Mouse (Mus musculus): Measurements from ENCODE around the gene Cbln4. TPM values are rescaled to one million over a fixed set of nuclear protein-coding genes. Genes with fewer than 3 reads are reported as not detected.

The Cbln4 gene
- total RNA-seq (2014; rRNA removed) (not detected in 2 replicates), polyA plus RNA-seq (2012; rRNA removed) (not detected in 2 replicates)

DNA sequence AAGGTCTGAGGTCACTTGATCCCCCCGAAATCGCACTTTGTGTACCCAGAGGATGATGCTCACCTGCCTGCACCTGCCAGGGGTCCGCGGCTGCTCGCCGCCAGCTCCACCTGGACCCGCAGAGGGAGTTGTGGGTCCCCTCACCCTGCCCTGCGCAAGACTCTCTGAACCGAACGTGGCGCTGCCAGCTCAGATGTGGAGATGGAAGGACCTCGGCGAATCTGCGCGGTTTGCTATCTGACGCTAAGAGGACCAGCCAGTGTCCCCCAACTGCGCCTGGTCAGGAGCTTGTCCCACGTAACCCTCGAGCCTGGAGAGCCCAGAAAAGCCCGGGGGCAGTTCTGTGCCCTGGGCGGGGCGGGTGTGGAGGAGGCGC lies at the start of gene Cbln4:
TSS of gene Cbln4 (minus strand) at position 232 of the 376 bp plus-strand sequence.
- DNase-seq (ENCODE audit: extremely low read depth, low read depth, low spot score): no peak
- Histone ChIP-seq H3K9ac (ENCODE audit: low read depth, low read length) (no peak within 1 kb of the TSS), H3K27ac (replicated peaks; ENCODE audit: insufficient read depth, low read depth, low read length) (no peak within 1 kb of the TSS), H3K36me3 (ENCODE audit: control insufficient read depth, insufficient read depth, low read length) (no peaks in the 10 kb centered on the region), H3K4me3 (ENCODE audit: insufficient read depth, low read depth, low read length) (no peak within 1 kb of the TSS), H3K79me2 (ENCODE audit: control insufficient read depth, insufficient read depth, low read length) (no peaks in the 10 kb centered on the region), H3K4me1 (ENCODE audit: control insufficient read depth, insufficient read depth, low read length) (no peaks in the 10 kb centered on the region), H3K27me3 (ENCODE audit: control insufficient read depth, insufficient read depth, low read length) (peaks cover 11% of the 10 kb centered on the region)
- WGBS: 1% methylated on average over 23 of the region's 23 CpGs
- TF ChIP-seq POLR2A (IDR thresholded peaks at IDR 0.05; ENCODE audit: extremely low read depth, insufficient read depth, low read length) (no peak), CTCF (IDR thresholded peaks at IDR 0.05; ENCODE audit: low read depth, low read length) (no peak)

DNA sequence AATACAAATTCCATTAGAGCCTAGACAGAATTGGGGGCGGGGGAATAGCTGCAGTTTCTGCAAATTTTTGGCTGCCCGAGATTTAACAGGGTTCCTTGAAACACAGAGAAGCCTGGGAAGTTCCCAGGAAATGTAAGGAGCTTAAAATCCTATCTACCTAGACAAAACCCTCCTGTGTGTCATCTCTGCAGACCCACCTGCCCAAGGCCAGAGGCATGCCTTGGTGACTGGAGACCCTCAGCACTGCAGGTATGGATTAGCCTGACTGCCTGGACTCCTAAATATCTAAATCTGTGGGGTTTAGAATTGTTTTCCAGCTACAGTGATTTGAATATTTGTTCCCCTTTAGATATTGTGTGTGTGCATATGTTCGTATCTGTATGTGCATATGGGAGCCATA lies 35.3 kb upstream of the Cbln4 start:
- Histone ChIP-seq H3K27ac (replicated peaks; ENCODE audit: insufficient read depth, low read depth, low read length) (no peak overlapping the region), H3K27me3 (ENCODE audit: control insufficient read depth, insufficient read depth, low read length) (no peaks in the 10 kb centered on the region), H3K79me2 (ENCODE audit: control insufficient read depth, insufficient read depth, low read length) (no peaks in the 10 kb centered on the region), H3K4me3 (ENCODE audit: insufficient read depth, low read depth, low read length) (no peak overlapping the region), H3K4me1 (ENCODE audit: control insufficient read depth, insufficient read depth, low read length) (no peaks in the 10 kb centered on the region), H3K9ac (ENCODE audit: low read depth, low read length) (no peak overlapping the region), H3K36me3 (ENCODE audit: control insufficient read depth, insufficient read depth, low read length) (no peaks in the 10 kb centered on the region)
- WGBS: 53% methylated on average over 3 of the region's 3 CpGs
- no peak for DNase-seq (ENCODE audit: extremely low read depth, low read depth, low spot score)
- TF ChIP-seq POLR2A (IDR thresholded peaks at IDR 0.05; ENCODE audit: extremely low read depth, insufficient read depth, low read length) (no peak), CTCF (IDR thresholded peaks at IDR 0.05; ENCODE audit: low read depth, low read length) (no peak)

DNA sequence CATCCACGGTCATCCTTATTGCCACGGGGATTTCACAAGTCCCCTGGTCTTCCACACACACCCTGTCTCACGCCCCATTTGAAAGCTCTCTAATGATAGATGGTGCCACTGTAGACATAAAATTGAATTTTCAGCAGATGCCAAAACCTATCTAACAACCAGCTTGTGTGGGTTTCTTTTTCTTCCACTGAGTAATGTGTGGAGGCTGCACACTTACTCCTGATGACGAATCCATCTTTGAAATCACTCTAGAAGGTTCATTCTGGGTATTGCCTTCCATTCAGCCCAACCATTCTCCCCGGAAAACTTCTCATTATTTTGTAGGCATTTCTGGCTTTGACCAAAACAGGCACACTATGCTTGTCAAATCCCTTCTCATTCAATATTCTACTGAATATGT lies 33.0 kb upstream of the Cbln4 start:
- no peak overlapping the region for H3K4me3 ChIP-seq (ENCODE audit: insufficient read depth, low read depth, low read length)
- no peak for DNase-seq (ENCODE audit: extremely low read depth, low read depth, low spot score)
- H3K4me1 ChIP-seq (ENCODE audit: control insufficient read depth, insufficient read depth, low read length): no peaks in the 10 kb centered on the region
- no peak for TF ChIP-seq POLR2A (IDR thresholded peaks at IDR 0.05; ENCODE audit: extremely low read depth, insufficient read depth, low read length)
- TF ChIP-seq CTCF (IDR thresholded peaks at IDR 0.05; ENCODE audit: low read depth, low read length): no peak
- H3K36me3 ChIP-seq (ENCODE audit: control insufficient read depth, insufficient read depth, low read length): no peaks in the 10 kb centered on the region
- H3K27me3 ChIP-seq (ENCODE audit: control insufficient read depth, insufficient read depth, low read length): no peaks in the 10 kb centered on the region
- 77% methylated on average over 5 of the region's 5 CpGs for WGBS
- H3K9ac ChIP-seq (ENCODE audit: low read depth, low read length): no peak overlapping the region
- no peaks in the 10 kb centered on the region for H3K79me2 ChIP-seq (ENCODE audit: control insufficient read depth, insufficient read depth, low read length)
- H3K27ac ChIP-seq (replicated peaks; ENCODE audit: insufficient read depth, low read depth, low read length): no peak overlapping the region

DNA sequence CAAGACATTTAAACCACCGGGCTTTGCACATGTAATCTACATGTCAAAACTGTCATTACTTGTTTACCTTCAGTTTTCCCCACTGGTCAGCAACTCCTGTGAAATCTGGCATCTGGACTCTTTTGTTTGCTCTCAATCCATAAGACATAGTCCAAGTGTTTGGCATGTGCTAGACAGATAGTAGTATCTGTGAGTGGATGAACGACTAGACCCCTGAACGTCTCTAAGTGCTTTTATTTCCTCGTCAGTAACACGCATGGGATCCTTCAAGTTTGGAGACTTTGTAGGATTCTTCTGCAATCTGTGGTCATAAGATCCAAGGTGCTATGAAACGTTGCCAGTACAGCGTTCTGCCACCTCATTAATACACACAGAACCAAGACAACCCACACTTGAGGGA lies 19.6 kb upstream of the Cbln4 start:
- Histone ChIP-seq H3K27ac (replicated peaks; ENCODE audit: insufficient read depth, low read depth, low read length) (no peak overlapping the region), H3K4me1 (ENCODE audit: control insufficient read depth, insufficient read depth, low read length) (no peaks in the 10 kb centered on the region), H3K79me2 (ENCODE audit: control insufficient read depth, insufficient read depth, low read length) (no peaks in the 10 kb centered on the region), H3K27me3 (ENCODE audit: control insufficient read depth, insufficient read depth, low read length) (no peaks in the 10 kb centered on the region), H3K4me3 (ENCODE audit: insufficient read depth, low read depth, low read length) (no peak overlapping the region), H3K36me3 (ENCODE audit: control insufficient read depth, insufficient read depth, low read length) (no peaks in the 10 kb centered on the region), H3K9ac (ENCODE audit: low read depth, low read length) (no peak overlapping the region)
- no peak for DNase-seq (ENCODE audit: extremely low read depth, low read depth, low spot score)
- WGBS: 82% methylated on average over 7 of the region's 7 CpGs
- TF ChIP-seq CTCF (IDR thresholded peaks at IDR 0.05; ENCODE audit: low read depth, low read length) (no peak), POLR2A (IDR thresholded peaks at IDR 0.05; ENCODE audit: extremely low read depth, insufficient read depth, low read length) (no peak)

DNA sequence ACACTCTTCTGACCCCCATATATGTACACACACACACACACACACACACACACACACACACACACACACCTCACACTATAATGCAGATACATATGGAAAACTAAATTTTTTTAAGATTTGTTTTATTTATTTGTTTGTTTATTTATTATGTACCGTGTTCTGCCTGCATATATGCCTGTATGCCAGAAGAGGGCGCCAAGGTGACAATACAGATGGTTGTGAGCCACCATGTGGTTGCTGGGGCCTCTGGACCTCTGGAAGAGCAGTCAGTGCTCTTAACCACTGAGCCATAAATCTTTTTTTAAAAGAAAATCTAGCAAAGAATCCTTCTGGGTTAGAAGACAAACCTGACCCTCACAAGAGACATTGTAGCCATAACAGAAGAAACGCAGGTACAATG lies 16.5 kb upstream of the Cbln4 start:
- no peak for DNase-seq (ENCODE audit: extremely low read depth, low read depth, low spot score)
- no peaks in the 10 kb centered on the region for H3K27me3 ChIP-seq (ENCODE audit: control insufficient read depth, insufficient read depth, low read length)
- TF ChIP-seq CTCF (IDR thresholded peaks at IDR 0.05; ENCODE audit: low read depth, low read length) (no peak), POLR2A (IDR thresholded peaks at IDR 0.05; ENCODE audit: extremely low read depth, insufficient read depth, low read length) (no peak)

DNA sequence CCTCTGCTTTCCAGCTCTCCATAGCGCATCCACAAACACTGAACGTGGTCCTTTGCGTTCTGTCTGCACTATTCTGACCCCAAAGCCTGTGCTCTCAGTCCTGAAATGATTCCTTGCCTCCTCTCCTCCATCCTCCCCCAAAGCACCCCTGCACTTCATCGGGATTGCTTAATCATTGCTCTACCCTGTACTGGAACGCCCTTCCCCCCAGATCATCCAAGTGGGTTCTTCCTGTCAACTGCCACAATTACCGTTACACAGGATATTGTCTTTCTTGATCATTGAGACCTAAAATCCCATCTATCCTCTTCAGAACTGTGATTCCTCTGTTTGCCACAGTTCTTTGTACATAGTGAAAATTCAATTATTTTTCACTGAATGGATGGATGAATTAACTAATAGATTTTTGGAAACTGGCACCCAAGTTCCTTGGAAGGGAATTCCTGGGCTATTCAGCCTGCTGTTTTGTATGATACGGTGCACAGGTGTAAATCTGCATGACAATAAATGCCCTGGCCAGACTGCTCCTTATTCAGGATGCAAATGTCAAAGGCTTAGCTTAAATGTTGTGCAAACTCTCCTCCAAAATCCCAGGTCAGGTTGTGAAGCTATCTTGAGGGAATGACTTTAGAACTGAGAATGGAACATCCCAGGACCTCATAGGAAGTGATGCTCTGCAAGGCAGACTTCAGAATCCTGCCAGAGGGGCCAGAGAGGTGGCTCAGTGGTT lies 15.8 kb upstream of the Cbln4 start:
- H3K79me2 ChIP-seq (ENCODE audit: control insufficient read depth, insufficient read depth, low read length): no peaks in the 10 kb centered on the region
- H3K9ac ChIP-seq (ENCODE audit: low read depth, low read length): no peak overlapping the region
- H3K4me1 ChIP-seq (ENCODE audit: control insufficient read depth, insufficient read depth, low read length): no peaks in the 10 kb centered on the region
- no peak overlapping the region for H3K27ac ChIP-seq (replicated peaks; ENCODE audit: insufficient read depth, low read depth, low read length)
- no peak overlapping the region for H3K4me3 ChIP-seq (ENCODE audit: insufficient read depth, low read depth, low read length)
- no peak for TF ChIP-seq POLR2A (IDR thresholded peaks at IDR 0.05; ENCODE audit: extremely low read depth, insufficient read depth, low read length)
- TF ChIP-seq CTCF (IDR thresholded peaks at IDR 0.05; ENCODE audit: low read depth, low read length): no peak
- WGBS: 75% methylated on average over 7 of the region's 7 CpGs
- no peaks in the 10 kb centered on the region for H3K27me3 ChIP-seq (ENCODE audit: control insufficient read depth, insufficient read depth, low read length)
- DNase-seq (ENCODE audit: extremely low read depth, low read depth, low spot score): no peak
- H3K36me3 ChIP-seq (ENCODE audit: control insufficient read depth, insufficient read depth, low read length): no peaks in the 10 kb centered on the region

More for the DNA sequence above, 16.5 kb upstream of the Cbln4 start:
- no peaks in the 10 kb centered on the region for H3K4me1 ChIP-seq (ENCODE audit: control insufficient read depth, insufficient read depth, low read length)
- WGBS: 57% methylated on average over 3 of the region's 3 CpGs
- H3K4me3 ChIP-seq (ENCODE audit: insufficient read depth, low read depth, low read length): no peak overlapping the region
- H3K36me3 ChIP-seq (ENCODE audit: control insufficient read depth, insufficient read depth, low read length): no peaks in the 10 kb centered on the region
- no peak overlapping the region for H3K9ac ChIP-seq (ENCODE audit: low read depth, low read length)
- no peak overlapping the region for H3K27ac ChIP-seq (replicated peaks; ENCODE audit: insufficient read depth, low read depth, low read length)
- H3K79me2 ChIP-seq (ENCODE audit: control insufficient read depth, insufficient read depth, low read length): no peaks in the 10 kb centered on the region
